Mouse (Mus musculus) large intestine, adult 2 months (tissue): ENCODE results near the gene Lyplal1. TPM values are rescaled to one million over a fixed set of nuclear protein-coding genes. Genes with fewer than 3 reads are reported as not detected.

Experiments
- DNase-seq: peaks from one replicate; pipeline ENCODE4 v3.0.0-alpha.2; 2012; ENCODE audit warnings: low read depth, low spot score
- WGBS: fragments of 180-500 bp; shearing (Covaris S2); methylation state at CpG from one replicate; pipeline ENCODE4 v1.1.7; 2018; 5-methylcytosine and 5-hydroxymethylcytosine counted together
- polyA plus RNA-seq: library from polyadenylated mRNA; depleted of rRNA; stranded (reverse); fragments of >200 nt; gene quantifications from 2 replicates; pipeline ENCODE4 v1.2.3, GENCODE M21; 2012; rRNA removed

Lyplal1 gene
- polyA plus RNA-seq: 4.2 and 5.9 TPM in 2 replicates

DNA sequence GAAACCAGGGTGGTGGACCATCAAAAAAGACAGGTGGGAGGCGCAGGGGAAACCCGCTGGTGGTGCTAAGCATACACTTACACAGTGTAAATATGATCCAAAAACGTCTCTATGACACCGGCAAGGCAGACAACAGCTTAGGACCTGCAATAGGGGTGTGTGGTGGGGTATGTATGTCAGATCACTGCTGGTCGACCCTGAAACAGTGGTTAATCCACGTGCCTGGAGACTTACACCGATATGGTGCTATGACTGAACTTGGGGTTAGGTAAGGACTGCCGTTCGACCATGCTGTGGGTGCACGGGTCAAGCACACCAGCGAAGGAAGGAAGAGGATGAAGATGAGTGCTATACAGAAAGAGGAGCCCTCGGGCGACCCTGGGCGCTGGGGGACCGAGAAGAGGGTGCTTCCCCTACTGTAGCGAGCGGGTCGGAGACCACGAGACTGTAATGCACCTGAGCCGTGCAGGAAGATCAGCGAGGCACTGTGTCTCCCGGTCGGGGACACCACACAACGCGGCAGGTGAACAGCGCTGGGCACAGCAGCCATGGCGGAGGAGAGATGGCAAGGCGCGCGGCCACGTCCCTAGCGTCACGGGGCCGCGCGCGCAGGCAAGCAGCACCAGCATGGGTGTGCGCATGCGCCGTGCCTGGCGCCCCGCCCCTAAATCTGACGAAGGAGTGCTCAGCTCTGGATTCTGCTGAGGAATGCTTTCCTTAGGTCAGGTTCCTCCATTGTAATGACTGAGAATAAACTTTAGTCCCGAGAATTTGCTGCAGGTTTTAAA, at the start of gene Lyplal1:
TSS of gene Lyplal1 (minus strand) at position 610 of the 788 bp plus-strand sequence.
- peak; percentile 52 for DNase-seq
- WGBS: 2% methylated on average over 44 of the region's 44 CpGs

DNA sequence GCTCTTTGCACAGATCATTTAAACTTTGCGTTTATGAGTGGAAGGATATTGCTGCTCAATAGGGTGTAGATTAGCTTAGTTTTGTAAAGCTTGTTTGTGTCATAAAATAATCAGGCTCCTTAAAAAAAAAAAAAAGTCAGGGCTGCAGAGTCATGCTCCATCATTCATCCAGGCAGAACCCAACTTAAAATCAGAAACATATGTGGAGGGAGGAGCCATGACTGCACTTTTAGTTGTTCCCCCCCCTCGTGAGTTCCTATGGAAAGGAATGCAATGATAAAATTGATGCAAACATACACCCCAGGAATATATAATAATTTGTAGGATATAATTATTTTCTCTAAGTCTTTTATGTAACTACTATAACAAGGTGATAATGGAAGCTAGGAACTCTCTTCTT, 46.5 kb upstream of the Lyplal1 start:
- no peak for DNase-seq
- 33% methylated on average over 2 of the region's 2 CpGs for WGBS

DNA sequence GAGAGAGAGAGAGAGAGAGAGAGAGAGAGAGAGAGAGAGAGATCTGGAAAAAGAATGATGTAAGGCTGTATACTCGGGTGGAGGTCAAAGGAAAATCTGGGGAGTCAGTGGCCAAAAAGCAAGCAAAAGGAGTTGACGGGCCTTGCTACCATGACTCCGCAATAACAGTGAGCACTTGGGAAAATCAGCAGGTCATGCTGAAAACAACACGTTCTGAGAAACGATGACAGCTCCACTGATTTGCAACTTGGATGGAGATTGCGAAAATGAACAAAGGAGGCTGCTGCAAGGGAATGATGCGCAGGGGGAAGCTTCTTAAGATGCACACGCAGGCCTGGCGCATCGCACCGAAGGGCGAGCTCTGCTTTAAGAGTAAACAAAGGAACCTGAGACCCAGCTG, 46.1 kb upstream of the Lyplal1 start:
- 47% methylated on average over 12 of the region's 12 CpGs for WGBS
- no peak for DNase-seq

DNA sequence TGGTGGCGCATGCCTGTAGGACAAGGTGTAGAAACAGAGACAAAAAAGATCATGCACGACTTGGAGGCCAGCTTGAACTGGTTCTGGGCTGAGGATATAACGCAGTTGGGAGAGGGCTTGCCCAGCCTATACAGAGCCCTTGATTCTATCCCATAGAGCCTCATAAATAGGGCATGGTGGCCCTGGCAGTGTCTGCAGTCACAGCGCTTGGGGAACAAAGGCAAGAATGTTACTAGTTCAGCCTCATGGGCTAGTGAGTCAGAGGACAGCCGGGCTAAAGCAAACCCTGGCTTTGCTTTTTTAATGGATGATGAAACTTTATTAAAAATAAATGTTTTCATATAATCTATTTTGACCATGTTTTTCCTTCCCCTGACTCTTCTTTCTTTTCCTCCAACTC, 33.3 kb upstream of the Lyplal1 start:
- DNase-seq: no peak
- 86% methylated on average over 5 of the region's 5 CpGs for WGBS

DNA sequence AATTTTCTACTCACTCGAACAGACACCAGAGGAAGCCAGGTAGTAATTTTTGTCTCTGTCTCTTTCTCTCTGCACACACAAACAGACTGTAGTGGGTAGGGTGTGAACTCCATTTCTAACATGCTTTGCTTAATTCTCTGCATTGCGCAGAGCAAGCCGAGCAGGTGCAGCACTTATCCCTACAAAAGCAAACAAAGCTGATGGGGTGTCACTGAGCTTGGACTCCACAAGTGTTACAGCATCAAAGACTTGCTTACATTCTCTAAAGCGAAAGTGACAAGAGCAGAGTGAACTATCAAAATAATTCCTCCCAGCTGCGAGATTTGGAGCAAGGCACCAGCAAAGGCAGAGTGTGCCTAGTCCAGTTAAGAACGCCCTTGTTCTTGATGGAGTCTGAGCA, 28.3 kb upstream of the Lyplal1 start:
- WGBS: 14% methylated on average over 6 of the region's 6 CpGs
- DNase-seq: no peak

DNA sequence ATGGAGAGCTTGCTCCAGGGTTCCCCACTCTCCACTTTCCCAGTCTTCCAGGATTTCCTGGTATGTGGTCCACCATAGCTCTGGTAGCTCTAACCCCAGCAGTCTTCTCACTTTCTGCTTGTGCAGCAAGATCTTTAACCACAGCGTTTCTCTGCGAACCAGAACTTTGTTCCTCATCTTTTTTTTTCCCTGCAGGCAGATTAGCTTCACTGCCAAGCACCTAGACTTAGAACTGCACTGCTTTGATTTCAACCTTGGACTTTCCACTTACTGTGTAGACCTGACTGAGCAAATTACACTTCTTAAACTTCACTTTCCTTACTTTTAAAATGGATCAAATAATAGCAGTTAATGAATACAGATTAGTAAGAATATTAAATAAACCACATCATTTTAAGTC, 23.1 kb upstream of the Lyplal1 start:
- WGBS: 79% methylated on average over 2 of the region's 2 CpGs
- no peak for DNase-seq

DNA sequence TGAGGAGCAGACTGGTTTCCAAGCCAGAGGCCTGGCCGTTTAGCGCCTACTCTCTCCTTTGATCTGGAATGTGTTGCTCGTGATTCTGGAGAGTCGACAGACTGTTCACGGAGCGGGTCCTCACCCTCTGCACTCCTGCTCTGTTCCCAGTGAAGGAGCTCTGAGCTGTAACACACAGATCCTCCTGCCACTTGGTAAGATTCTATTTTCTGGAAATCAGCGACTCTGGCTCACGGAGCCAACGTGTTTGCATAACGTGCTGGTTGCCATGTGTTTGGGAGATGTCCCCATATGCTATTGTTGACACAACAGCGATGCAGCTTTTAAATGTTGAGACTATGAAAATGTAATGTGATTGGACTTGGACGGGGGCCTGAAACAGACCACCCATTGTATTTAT, 20.8 kb upstream of the Lyplal1 start:
- 65% methylated on average over 12 of the region's 12 CpGs for WGBS
- no peak for DNase-seq

DNA sequence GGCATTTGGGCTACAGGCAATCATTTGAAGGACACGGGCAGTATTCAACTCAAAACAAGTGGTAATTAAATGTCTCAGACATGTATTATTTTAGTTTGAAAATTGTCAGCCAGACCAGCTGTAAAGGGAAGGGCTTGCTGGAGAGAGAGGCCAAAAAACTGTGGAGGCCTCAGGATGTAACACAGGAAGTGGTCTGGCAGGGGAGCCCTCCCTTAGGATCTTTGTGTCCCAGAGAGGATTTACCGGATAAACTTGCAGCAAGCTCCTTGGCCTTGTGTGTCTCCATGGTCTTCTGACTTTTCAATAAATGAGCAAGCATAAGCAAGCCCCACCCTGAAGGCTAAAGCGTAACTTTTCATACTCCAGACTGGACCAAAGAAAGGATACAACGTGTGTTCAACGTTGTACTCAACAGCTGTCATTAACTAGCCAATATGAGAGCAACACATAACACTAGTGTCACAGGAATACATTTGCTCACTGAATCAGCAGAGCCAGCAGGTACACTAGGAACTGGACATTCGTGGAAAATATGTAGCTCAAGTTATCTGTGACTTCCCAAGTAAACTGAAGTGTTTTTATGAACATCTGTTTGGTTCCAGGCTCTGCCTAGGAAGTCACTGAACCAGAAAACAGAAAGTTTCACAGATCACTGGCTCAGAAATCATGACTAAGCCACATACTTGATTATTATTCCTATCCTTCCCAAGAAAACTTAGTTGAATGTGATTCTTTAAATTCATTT, 19.7 kb upstream of the Lyplal1 start:
- DNase-seq: no peak
- WGBS: 62% methylated on average over 6 of the region's 6 CpGs

DNA sequence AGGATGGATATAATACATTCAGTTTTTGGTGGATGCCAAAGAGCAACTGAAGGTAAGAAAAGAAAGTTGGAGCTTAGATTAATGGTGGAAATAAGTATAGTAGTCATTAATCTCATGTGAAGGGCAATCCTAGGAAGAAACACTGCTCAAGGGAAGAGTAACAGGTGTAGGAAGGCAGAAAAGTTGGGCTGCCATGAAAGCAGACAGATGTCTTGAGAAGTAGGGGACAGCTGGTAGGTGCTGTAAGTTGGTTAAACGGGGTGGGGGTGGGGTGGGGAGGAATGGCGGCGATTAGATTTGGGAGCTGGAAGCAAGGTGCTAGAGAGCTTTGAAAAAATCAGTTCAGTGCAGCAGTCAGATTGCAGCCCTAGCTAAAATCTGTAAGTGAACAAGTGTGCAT, 14.4 kb upstream of the Lyplal1 start:
- WGBS: 89% methylated on average over 3 of the region's 3 CpGs
- no peak for DNase-seq

DNA sequence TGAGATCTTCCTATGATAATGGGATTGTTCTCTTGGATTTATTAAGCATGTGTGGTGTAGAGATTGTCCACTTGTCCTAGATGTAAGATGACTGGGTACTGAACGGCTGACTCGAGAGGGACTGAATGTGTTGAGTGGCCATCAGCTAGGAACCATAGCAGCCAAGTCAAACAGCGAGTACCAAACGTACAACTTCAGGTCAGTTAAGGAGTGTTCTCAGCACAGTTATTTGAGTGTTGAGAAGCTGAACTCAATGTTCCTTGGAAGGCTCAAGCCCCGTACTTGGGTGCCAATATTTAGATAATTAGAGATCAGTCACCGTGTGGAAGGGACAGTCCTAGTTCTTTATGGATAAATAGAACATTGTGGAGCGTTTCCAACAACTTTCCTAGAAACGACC, 11.8 kb upstream of the Lyplal1 start:
- 83% methylated on average over 8 of the region's 8 CpGs for WGBS
- no peak for DNase-seq

DNA sequence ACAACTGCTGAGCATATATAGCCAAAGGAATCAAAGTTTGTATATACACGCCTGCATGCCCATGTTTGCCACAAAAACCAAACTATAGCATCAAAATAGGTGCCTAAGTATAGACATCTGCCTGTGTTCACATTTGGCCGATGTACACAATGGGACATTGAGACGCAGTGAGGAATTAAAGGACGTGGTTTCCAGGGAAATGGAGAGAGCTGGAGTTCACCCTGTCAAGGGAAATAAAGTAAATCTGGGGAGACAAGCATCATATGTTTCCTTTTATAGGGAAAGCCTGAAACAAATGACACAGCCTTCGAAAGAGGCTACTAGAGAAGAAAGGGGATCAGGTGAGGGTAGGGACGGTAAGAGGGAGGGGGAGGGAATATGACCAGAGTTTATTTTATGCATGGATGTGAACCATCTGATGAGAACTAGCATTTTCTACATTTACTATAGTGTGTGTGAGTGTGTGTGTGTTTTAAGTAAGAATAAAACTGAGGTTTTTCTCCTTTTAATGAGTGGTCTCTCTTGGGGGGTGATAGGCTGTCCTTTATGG, 9.3 kb upstream of the Lyplal1 start:
- 75% methylated on average over 6 of the region's 6 CpGs for WGBS
- DNase-seq: no peak

DNA sequence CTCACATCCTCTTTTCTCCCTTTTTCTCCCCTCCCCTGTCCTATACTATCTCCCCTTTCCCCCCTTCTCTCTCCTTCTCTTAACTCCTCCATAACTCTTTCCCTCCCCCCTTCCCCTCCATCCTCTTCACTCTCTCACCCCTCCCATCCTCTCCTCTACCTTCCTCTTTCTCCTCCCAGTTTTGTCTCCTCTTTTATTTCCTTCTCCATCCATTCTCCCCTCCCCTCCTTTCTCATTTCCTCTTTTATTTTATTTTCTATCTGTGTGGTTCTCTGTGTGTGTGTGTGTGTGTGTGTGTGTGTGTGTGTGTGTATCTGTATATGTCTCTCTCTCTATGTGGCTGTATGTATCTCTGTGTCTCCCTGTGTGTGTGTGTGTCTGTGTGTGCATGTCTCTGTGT, 6.6 kb upstream of the Lyplal1 start:
- no peak for DNase-seq

DNA sequence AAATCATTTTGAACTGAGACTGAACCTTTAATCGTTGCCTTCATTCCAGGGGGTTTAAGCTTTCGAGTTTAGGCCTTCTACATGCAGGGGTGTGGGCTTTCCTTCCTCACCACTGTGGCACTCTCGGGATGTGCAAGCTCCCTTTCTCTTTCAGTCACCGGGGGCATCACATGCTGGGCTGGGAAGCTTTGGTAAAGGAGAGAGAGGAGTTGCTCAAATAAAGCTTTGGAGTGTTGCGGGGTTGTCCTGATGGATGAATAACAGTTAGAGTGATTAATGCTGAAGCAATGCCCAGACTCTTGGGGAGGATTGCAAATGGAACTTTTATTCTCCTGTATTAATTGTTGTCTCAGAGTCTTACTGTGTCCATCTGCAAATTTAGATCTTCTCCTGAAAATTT, 2.7 kb upstream of the Lyplal1 start:
- DNase-seq: no peak
- 69% methylated on average over 5 of the region's 5 CpGs for WGBS

DNA sequence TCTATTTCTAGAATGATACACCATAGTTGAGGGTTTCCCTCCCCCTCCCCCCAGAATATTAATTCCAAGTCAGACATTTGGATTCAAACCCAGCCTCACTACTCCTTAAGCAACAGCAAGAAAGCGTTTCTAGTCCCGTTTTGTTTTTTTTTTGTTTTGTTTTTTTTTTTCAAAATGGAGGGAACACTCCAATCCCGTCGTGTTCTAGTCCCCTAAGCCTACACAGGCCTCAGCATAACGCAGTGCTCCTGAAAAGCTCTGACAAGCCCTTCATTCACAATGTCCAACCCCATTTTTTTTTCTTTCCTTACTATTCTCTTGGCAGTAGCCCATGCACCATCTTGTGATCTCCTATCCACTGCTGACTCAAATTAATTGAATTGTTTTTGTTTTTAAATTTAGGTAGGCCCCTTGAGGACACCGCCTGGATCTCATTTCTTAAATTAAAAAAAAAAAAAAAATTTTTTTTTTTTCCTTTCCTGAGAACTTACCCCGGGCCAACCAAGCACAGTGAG, 967 bp downstream of the Lyplal1 start:
- DNase-seq: no peak
- 70% methylated on average over 7 of the region's 7 CpGs for WGBS

DNA sequence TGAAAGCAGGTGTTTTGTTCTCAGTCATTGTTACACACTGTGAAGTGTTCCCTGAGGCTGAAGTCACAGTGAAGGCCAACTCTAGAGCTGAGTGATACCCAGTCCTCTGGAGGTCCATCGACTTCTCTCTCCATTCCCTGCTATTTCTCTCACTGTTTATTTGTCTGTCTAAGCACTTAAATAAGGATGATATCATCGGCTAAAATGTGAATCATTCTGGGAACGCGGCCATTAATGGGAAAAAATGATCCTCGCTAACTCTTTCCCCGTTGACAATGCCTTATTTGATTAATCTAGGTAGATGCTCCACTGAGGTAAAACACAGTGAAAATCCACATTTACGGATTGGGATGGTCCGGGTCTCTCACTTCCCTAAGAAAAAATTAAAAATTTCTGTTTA, 14.8 kb downstream of the Lyplal1 start:
- 73% methylated on average over 8 of the region's 8 CpGs for WGBS
- no peak for DNase-seq

DNA sequence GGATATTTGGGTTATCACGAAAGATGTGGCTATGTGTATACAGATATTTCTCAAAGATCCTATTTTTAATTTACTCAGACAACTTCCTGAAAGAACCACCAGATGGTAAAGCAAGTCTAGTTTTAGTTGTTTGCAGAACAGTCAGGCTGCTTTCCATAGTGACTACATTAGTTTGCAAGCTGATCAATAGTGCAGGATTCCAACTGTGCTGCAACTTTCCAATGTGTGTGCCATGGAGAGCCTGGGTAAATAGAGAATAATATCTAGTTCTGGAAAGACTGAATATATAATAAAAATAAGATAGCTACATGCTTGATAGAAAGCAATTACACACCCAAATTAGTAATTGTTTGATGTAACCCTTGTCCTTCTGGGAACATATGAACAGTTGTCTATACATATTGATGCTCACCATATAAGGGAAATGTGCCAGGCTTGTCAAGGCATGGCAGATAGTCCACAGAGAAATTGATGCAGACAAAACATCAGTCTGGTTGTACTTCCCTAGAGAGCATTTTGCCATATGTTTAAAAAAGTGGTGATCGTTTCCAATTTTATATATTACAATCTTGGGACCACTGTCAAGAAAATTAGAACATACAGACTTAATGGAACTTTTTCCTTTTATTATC, 50.7 kb downstream of the Lyplal1 start:
- WGBS: 83% methylated on average over 2 of the region's 2 CpGs
- no peak for DNase-seq

DNA sequence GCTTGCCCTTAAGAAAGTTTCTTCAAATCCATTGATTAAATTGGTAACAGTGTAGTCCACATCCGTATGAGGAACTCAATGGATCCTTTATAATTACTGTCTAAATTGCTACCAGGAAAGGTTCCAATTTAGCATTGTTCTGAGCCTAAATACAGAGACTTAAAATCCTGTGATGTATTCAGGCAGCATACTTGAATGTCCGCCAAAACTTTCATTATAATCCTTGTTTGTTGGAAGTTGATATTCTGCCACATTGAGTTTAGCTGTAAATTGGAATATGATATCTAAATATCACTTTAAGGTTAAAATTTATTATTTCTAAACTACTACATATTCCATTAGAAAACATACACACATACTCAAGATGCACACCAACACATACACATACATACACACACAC, 57.1 kb downstream of the Lyplal1 start:
- WGBS: 70% methylated on average over 2 of the region's 2 CpGs
- DNase-seq: no peak

DNA sequence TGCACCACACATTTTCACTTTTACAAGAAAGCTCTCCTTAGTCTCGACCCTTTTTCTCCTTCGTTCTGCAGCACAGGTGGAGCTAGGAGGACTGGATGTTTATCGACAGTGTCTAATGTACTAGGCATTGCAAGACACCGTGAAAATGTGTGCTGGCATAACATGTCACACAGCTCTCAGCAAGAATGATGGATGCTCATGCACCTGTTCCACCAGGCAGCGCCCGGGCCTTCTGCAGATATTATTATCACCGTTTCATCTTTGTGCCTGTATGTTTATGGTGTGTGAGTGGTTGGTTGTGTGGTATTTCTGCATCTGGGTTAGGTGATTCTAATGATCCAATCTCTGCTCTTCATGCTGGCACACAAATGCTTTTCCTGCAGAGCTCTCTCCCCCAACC, 62.9 kb downstream of the Lyplal1 start:
- DNase-seq: no peak
- WGBS: 77% methylated on average over 7 of the region's 7 CpGs

DNA sequence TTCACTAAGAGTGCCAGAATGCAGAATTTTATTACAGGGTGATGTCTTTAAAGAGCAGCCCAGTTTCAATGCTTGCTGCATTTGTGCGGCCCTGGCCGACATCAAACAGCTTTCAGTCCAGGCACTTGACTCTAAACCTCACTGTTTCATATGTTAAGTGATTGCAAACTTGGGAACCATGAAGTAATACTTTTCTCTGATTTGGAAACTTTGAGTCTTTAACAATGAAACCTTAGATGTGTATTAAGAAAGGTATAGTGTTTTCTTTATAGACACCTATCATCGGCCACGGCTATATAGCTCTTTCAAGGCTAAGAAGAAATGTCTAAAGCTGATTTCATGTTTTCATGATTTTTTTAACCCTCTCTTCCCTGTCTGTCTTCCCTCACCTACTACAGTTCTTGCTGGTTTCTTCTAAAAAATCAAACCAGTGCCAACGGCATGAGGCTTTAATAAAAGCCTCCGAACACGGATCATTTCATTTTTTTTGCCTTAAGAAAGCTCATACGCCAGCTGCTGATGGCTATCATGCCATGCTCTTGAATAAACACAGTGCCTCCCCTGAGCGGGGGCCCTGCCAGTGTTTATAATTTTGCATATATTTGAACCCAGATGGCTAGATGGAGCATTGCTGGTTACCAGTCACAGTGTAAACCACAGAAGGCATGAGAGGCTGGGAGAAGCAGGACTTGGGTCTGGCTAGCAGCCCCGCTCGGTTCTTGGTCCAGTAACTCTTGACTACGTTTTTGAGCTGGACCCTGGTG, 63.6 kb downstream of the Lyplal1 start:
- DNase-seq: no peak
- WGBS: 75% methylated on average over 12 of the region's 12 CpGs
